Mouse (Mus musculus) lung, postnatal 0 days (tissue): ENCODE results near the gene Rpl18. TPM values are rescaled to one million over a fixed set of nuclear protein-coding genes. Genes with fewer than 3 reads are reported as not detected.

Experiments used
- ATAC-seq: fragments of 200-750 bp; cut with Nextera tagmentation; 2 replicates; pipeline ENCODE4 v1.8.0; 2017; ENCODE audit warnings: moderate library complexity
- DNase-seq: peaks from one replicate; pipeline ENCODE4 v3.0.0-alpha.2; 2016; ENCODE audit warnings: low spot score
- H3K27ac ChIP-seq: fragments of 300-500 bp; sonication (generic); 2 replicates; pipeline ENCODE4 v1.5.1; 2014; ENCODE audit warnings: antibody characterized with exemption, mild to moderate bottlenecking, low read length, mixed read lengths
- H3K27me3 ChIP-seq: fragments of 300-500 bp; sonication (generic); replicated peaks from 2 replicates; pipeline ENCODE4 v1.6.1; 2014; ENCODE audit warnings: low read length, mixed read lengths; ENCODE audit not compliant: insufficient read depth
- H3K36me3 ChIP-seq: fragments of 300-500 bp; sonication (generic); 2 replicates; pipeline ENCODE4 v1.6.1; 2014; ENCODE audit warnings: low read length, mixed read lengths; ENCODE audit not compliant: insufficient read depth
- H3K4me1 ChIP-seq: fragments of 300-500 bp; sonication (generic); 2 replicates; pipeline ENCODE4 v1.6.1; 2014; ENCODE audit warnings: antibody characterized with exemption, low read depth, low read length, mixed read lengths; ENCODE audit not compliant: insufficient read depth
- H3K4me2 ChIP-seq: fragments of 300-500 bp; sonication (generic); replicated peaks from 2 replicates; pipeline ENCODE4 v1.6.1; 2014; ENCODE audit warnings: low read depth, mild to moderate bottlenecking, low read length, moderate library complexity, mixed read lengths
- H3K4me3 ChIP-seq: fragments of 300-500 bp; sonication (generic); 2 replicates; pipeline ENCODE4 v1.5.1; 2014; ENCODE audit warnings: low read depth, low read length
- H3K9ac ChIP-seq: fragments of 300-500 bp; sonication (generic); replicated peaks from 2 replicates; pipeline ENCODE4 v1.6.1; 2014; ENCODE audit warnings: low read depth, mild to moderate bottlenecking
- H3K9me3 ChIP-seq: fragments of 300-500 bp; sonication (generic); 2 replicates; pipeline ENCODE4 v1.6.1; 2016; ENCODE audit warnings: low read length, mixed read lengths
- CTCF ChIP-seq: IDR thresholded peaks from 2 replicates; pipeline ENCODE4 v1.5.1; 2016; ENCODE audit warnings: antibody characterized with exemption, mild to moderate bottlenecking
- EP300 ChIP-seq: IDR thresholded peaks from 2 replicates; pipeline ENCODE4 v1.6.1; 2016; ENCODE audit warnings: antibody characterized with exemption, mild to moderate bottlenecking, control low read depth
- WGBS: fragments of 180-500 bp; shearing (Covaris S2); extraction: QIAGEN DNeasy Blood & Tissue Kit; methylation state at CpG from one replicate; pipeline ENCODE4 v1.1.7; 2014; 5-methylcytosine and 5-hydroxymethylcytosine counted together
- polyA plus RNA-seq: library from polyadenylated mRNA; unstranded; fragments of >200 nt; fragmentation: Nextera tagmentation; extraction: Ambion mirVana; gene quantifications from 2 replicates; pipeline ENCODE4 v1.2.1, GENCODE M21; 2015

Gene Rpl18
- 720 and 782 TPM in 2 replicates for polyA plus RNA-seq

- Histone ChIP-seq H3K4me2 (peak within 1 kb of the TSS; percentile 90), H3K36me3 (peaks cover 21% of the 10 kb centered on the region), H3K4me1 (peaks cover 18% of the 10 kb centered on the region), H3K4me3 (peak within 1 kb of the TSS; percentile 58), H3K27me3 (no peaks in the 10 kb centered on the region), H3K27ac (peak within 1 kb of the TSS; percentile 83), H3K9me3 (no peaks in the 10 kb centered on the region), H3K9ac (peak within 1 kb of the TSS; percentile 75)
- DNase-seq (peak; percentile 99), ATAC-seq (peak; percentile 91)
- TF ChIP-seq CTCF (no peak), EP300 (no peak)
- WGBS, result 6% methylated on average over 33 of the region's 34 CpGs
These were observed at the start of gene Rpl18 for GRCm38 (mm10) chr7:45715090-45715708. TSS of gene Rpl18 (plus strand) at chr7:45715457.

DNA sequence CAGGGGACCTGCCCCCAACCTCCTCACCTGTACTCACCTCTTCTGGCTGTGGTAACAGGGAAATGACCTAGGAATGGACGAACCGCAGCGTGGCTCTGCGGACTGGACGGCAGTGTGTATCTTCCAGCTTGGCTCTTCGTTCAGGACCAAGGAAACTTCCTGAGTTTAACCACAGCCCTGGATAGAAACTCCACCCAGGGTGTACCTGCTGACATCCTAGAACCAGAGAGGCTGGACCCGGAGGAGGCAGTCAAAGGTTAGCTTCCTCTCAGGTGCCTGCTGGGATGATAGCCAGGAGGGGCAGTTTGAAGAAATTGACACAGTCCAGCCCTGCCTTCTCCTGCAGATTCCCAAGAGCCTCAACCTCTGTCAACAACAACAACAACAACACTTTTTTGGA lies 49.1 kb upstream of the Rpl18 start, which contains the start of gene Fut2:
Fut2 (minus strand) TSS at position 234 of the 400 bp plus-strand sequence.
- TF ChIP-seq CTCF, result no peak
- TF ChIP-seq EP300, result no peak
- 75% methylated on average over 7 of the region's 7 CpGs for WGBS
- no peaks in the 10 kb centered on the region for H3K9me3 ChIP-seq
- H3K4me3 ChIP-seq, result no peak within 1 kb of the TSS
- no peaks in the 10 kb centered on the region for H3K27me3 ChIP-seq
- H3K4me2 ChIP-seq, result no peak within 1 kb of the TSS
- no peaks in the 10 kb centered on the region for H3K36me3 ChIP-seq
- DNase-seq (no peak), ATAC-seq (no peak)
- H3K4me1 ChIP-seq, result peaks cover 3% of the 10 kb centered on the region; the same call in 1 of the 2 replicates
- H3K27ac ChIP-seq, result no peak within 1 kb of the TSS
- H3K9ac ChIP-seq, result no peak within 1 kb of the TSS

GRCm38 (mm10) chr7:45667761-45668160 lies 47.5 kb upstream of the Rpl18 start:
- Histone ChIP-seq H3K27me3 (no peaks in the 10 kb centered on the region), H3K36me3 (no peaks in the 10 kb centered on the region), H3K4me2 (no peak overlapping the region), H3K4me1 (peaks cover 3% of the 10 kb centered on the region; the same call in 1 of the 2 replicates), H3K4me3 (no peak overlapping the region), H3K27ac (no peak overlapping the region), H3K9ac (no peak overlapping the region), H3K9me3 (no peaks in the 10 kb centered on the region)
- no peak for ATAC-seq
- no peak for DNase-seq
- TF ChIP-seq EP300 (no peak), CTCF (no peak)
- WGBS, result 68% methylated on average over 14 of the region's 14 CpGs

GRCm38 (mm10) chr7:45668921-45669320 lies 46.3 kb upstream of the Rpl18 start:
- no peak overlapping the region for H3K27ac ChIP-seq
- no peak overlapping the region for H3K4me3 ChIP-seq
- H3K9me3 ChIP-seq, result no peaks in the 10 kb centered on the region
- 97% methylated on average over 9 of the region's 9 CpGs for WGBS
- H3K9ac ChIP-seq, result no peak overlapping the region
- DNase-seq (no peak), ATAC-seq (no peak)
- peaks cover 3% of the 10 kb centered on the region; the same call in 1 of the 2 replicates for H3K4me1 ChIP-seq
- TF ChIP-seq EP300 (no peak), CTCF (peak; percentile 49)
- no peaks in the 10 kb centered on the region for H3K27me3 ChIP-seq
- no peak overlapping the region for H3K4me2 ChIP-seq
- H3K36me3 ChIP-seq, result no peaks in the 10 kb centered on the region

DNA sequence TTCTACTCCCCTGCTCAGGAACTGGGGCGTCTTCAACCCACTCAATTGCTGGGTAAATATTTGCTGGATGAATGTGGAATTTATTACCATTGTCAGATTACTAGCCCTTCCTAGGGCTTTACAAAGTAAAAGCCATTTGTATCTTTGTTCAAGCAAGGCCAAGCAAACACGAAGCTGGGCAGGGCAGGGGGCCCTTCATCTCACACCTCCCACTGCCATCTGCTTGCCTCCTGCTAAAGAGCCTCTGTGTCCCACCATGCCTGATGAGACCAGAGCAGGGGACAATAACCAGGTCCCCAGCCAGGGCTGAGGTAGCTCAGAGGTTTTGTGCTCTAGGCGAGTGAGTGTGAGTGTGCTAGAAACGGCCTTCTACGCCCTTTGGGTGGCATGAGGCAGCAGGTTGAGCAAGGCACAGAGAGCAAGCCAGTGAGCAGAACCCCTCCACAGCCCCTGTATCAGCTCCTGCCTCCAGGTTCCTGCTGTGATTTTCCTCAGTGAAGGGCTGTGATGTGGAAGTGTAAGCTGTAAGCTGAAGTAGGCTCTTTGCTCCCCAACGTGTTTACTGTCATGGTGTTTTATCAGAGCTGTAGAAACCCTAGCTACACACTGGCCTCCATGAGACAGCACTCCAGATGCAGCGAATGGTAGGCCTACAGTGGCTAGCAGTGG lies 37.5 kb upstream of the Rpl18 start:
- 48% methylated on average over 7 of the region's 7 CpGs for WGBS
- no peak overlapping the region for H3K4me3 ChIP-seq
- H3K4me2 ChIP-seq, result no peak overlapping the region
- no peaks in the 10 kb centered on the region for H3K9me3 ChIP-seq
- H3K9ac ChIP-seq, result no peak overlapping the region
- TF ChIP-seq EP300 (no peak), CTCF (no peak)
- peaks cover 11% of the 10 kb centered on the region; the same call in 1 of the 2 replicates for H3K4me1 ChIP-seq
- DNase-seq (no peak), ATAC-seq (no peak)
- no peaks in the 10 kb centered on the region for H3K36me3 ChIP-seq
- H3K27me3 ChIP-seq, result no peaks in the 10 kb centered on the region
- no peak overlapping the region for H3K27ac ChIP-seq

DNA sequence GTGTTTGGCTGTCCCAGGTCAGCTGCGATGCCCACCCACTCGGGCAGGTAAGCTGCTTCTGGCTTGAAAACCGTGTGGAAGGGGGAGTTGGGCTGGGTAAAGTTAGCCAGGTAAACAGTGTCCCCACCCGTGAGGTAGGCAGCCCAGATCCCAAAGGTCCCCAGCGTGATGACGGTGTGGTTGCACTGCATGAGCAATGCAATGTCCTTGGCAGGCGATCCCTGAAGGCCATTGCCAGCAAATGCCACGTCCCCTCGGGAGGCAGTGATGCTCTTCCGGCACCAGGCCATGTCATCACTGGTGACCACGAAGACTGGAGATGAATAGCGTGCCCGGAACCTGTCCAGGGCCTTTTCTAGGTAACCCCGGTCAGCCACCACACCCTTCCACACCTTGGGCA lies 36.7 kb upstream of the Rpl18 start:
- H3K27ac ChIP-seq, result no peak overlapping the region
- no peak for DNase-seq
- no peaks in the 10 kb centered on the region for H3K27me3 ChIP-seq
- no peaks in the 10 kb centered on the region for H3K36me3 ChIP-seq
- 94% methylated on average over 14 of the region's 14 CpGs for whole genome bisulfite sequencing
- H3K4me1 ChIP-seq, result peaks cover 11% of the 10 kb centered on the region; the same call in 1 of the 2 replicates
- H3K4me3 ChIP-seq, result no peak overlapping the region
- no peaks in the 10 kb centered on the region for H3K9me3 ChIP-seq
- no peak for ATAC-seq
- TF ChIP-seq CTCF (no peak), EP300 (no peak)
- no peak overlapping the region for H3K4me2 ChIP-seq
- no peak overlapping the region for H3K9ac ChIP-seq
